Mouse (Mus musculus) limb, embryonic 15.5 days (tissue): ENCODE data around the gene Cyp4f40. TPM values are rescaled to one million over a fixed set of nuclear protein-coding genes. Genes with fewer than 3 reads are reported as not detected.
"Not testable (repeated sequence)": the region's sequence is repeated elsewhere in the genome, so short reads cannot be mapped to it uniquely, and the experiment has no call there.

ENCODE experiments used
- ATAC-seq: fragments of 200-750 bp; cut with Nextera tagmentation; 2 replicates; pipeline ENCODE4 v1.8.0; 2017; ENCODE audit warnings: low read depth, moderate TSS enrichment; ENCODE audit not compliant: insufficient number of reproducible peaks, low FRiP score, low TSS enrichment
- H3K27ac ChIP-seq: fragments of 300-500 bp; sonication (generic); 2 replicates; pipeline ENCODE4 v1.5.1; 2015; ENCODE audit warnings: moderate library complexity, mild to moderate bottlenecking, inconsistent platforms
- H3K27me3 ChIP-seq: fragments of 300-500 bp; sonication (generic); 2 replicates; pipeline ENCODE4 v1.6.1; 2015; ENCODE audit warnings: inconsistent platforms
- H3K36me3 ChIP-seq: fragments of 300-500 bp; sonication (generic); 2 replicates; pipeline ENCODE4 v1.6.1; 2015; ENCODE audit warnings: inconsistent platforms
- H3K4me1 ChIP-seq: fragments of 300-500 bp; sonication (generic); 2 replicates; pipeline ENCODE4 v1.6.1; 2015; ENCODE audit warnings: inconsistent platforms
- H3K4me2 ChIP-seq: fragments of 300-500 bp; sonication (generic); 2 replicates; pipeline ENCODE4 v1.6.1; 2015; ENCODE audit warnings: mild to moderate bottlenecking, inconsistent platforms
- H3K4me3 ChIP-seq: fragments of 300-500 bp; sonication (generic); 2 replicates; pipeline ENCODE4 v1.5.1; 2015; ENCODE audit warnings: mild to moderate bottlenecking, inconsistent platforms
- H3K9ac ChIP-seq: fragments of 300-500 bp; sonication (generic); 2 replicates; pipeline ENCODE4 v1.6.1; 2015; ENCODE audit warnings: inconsistent platforms
- H3K9me3 ChIP-seq: fragments of 300-500 bp; sonication (generic); 2 replicates; pipeline ENCODE4 v1.6.1; 2016; ENCODE audit warnings: inconsistent platforms
- WGBS: fragments of 180-500 bp; shearing (Covaris S2); methylation state at CpG from one replicate; pipeline ENCODE4 v1.1.7; 2015; 5-methylcytosine and 5-hydroxymethylcytosine counted together
- polyA plus RNA-seq: library from polyadenylated mRNA; unstranded; fragments of >200 nt; fragmentation: Nextera tagmentation; extraction: Ambion mirVana; gene quantifications from 2 replicates; pipeline ENCODE4 v1.2.1, GENCODE M21; 2015

The Cyp4f40 gene
- polyA plus RNA-seq = not detected in 2 replicates

DNA sequence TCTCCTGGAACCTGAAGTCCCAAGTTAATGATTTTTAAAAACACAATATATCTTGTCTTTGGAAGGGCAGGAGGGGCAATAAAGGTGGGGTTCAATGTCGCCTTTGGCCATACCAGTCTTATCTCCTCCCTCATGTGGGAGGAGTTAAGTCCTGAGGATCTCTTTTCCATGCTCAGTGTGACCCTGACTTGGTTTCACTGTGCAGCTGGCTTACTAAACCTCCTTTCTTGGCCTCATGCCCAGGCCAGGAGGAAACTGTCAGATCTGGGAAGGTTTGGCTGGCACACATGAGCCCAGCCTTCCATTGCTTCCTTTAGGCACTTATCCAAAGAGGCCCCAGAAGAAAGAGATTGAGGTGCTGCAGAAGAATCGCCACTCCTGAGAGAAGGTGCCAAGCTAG lies at the start of gene Cyp4f40:
Gene Cyp4f40, plus strand, starts transcription at position 189 of the 400 bp plus-strand sequence.
- H3K9me3 ChIP-seq = no peaks in the 10 kb centered on the region
- H3K36me3 ChIP-seq = no peaks in the 10 kb centered on the region
- H3K9ac ChIP-seq = no peak within 1 kb of the TSS
- H3K4me3 ChIP-seq = no peak within 1 kb of the TSS
- WGBS = 60% methylated on average over 2 of the region's 2 CpGs
- H3K4me1 ChIP-seq = 0 out of 2 replicates have a peak, but pooled peaks cover 4% of the 10 kb centered on the region
- no peaks in the 10 kb centered on the region for H3K27me3 ChIP-seq
- no peak for ATAC-seq
- no peak within 1 kb of the TSS for H3K27ac ChIP-seq
- no peak within 1 kb of the TSS for H3K4me2 ChIP-seq

DNA sequence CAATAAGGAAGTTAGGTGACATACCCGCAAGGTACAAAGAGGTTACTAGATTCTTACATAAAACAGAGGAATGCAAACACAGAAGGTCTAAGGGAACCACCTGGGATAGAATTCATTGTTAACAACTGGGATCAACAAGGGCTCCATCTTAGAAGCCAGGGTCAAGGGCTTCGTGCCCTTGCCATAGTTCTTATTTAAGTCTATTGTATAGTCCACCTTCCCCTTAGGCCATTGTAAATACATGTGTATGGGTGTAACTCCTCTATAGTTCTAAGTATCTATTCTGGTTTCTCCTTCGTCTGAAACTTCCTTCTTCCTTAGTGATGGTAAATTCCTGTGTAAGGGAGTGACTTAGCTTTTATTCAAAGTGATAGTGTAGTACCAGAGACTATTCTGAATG lies 48.5 kb upstream of the Cyp4f40 start:
- ATAC-seq, H3K27ac ChIP-seq, H3K4me1 ChIP-seq, H3K4me3 ChIP-seq, H3K36me3 ChIP-seq, H3K9me3 ChIP-seq, H3K4me2 ChIP-seq, H3K27me3 ChIP-seq, H3K9ac ChIP-seq: not testable (repeated sequence)
- 78% methylated on average over 3 of the region's 3 CpGs for WGBS

DNA sequence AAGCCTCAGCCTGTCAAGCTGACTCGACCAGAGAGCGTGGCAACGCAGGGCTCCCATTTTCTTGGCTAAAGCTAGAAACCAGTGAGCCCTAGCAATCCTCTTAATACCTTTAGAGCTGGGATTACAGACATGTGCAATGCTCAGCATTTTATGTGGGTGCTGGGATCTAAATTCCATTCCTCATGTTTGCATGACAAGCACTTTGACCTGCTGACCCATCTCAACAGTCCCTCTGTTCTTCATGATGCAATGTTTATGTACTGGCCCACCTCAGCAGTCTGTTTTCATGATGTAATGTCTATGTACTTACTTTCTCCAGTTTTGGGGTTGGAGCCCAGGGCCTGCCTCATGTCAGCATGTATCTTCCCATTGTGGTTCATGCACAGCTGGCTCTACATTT lies 47.8 kb upstream of the Cyp4f40 start:
- WGBS = 87% methylated on average over 3 of the region's 3 CpGs
- no peak overlapping the region for H3K4me3 ChIP-seq
- no peak overlapping the region for H3K27ac ChIP-seq
- no peak for ATAC-seq
- no peaks in the 10 kb centered on the region for H3K27me3 ChIP-seq
- no peak overlapping the region for H3K4me2 ChIP-seq
- no peaks in the 10 kb centered on the region for H3K9me3 ChIP-seq
- no peak overlapping the region for H3K9ac ChIP-seq
- no peaks in the 10 kb centered on the region for H3K36me3 ChIP-seq
- no peaks in the 10 kb centered on the region for H3K4me1 ChIP-seq

DNA sequence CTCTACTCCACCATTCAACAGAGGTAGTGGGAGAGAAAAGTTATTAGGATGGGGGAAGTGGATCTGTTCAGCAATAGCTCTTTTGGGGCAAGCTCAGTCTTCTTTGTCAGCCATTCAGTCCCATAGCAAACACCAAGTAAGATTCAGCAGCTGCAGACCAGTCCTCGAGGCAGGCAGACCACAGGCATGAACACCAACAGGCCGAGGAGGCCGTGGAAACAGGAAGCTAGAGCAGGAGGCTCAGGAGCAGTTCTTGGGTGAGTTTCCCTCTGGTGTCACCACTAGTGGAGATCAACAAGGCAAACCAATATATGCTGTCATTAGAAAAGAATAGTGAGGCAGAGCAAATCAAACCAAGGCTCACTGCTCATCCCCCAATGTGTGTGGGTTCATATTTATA lies 46.3 kb upstream of the Cyp4f40 start:
- H3K4me2 ChIP-seq = no peak overlapping the region
- ATAC-seq = no peak
- 77% methylated on average over 3 of the region's 3 CpGs for WGBS
- no peaks in the 10 kb centered on the region for H3K27me3 ChIP-seq
- no peaks in the 10 kb centered on the region for H3K4me1 ChIP-seq
- no peak overlapping the region for H3K9ac ChIP-seq
- no peaks in the 10 kb centered on the region for H3K9me3 ChIP-seq
- no peak overlapping the region for H3K27ac ChIP-seq
- H3K4me3 ChIP-seq = no peak overlapping the region
- no peaks in the 10 kb centered on the region for H3K36me3 ChIP-seq

DNA sequence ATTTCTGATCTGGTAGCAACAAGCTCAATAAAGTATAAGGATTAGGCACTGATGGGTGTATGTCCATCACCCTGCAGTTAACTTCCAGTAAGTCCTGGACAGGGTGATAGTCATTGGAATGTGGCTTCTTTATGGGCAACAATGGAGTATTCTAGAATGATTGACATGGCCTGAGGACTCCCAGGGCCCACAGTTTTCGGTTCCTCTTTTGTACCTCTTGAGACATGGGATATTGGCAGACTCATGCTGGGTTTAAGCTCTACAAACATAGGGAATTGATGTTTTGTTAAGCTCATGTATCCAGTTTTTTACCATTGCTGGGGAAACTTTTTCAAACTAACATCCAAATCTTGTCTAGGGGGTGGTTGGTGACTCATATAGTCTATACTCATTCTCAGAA lies 41.4 kb upstream of the Cyp4f40 start:
- no peak overlapping the region for H3K9ac ChIP-seq
- H3K4me2 ChIP-seq = no peak overlapping the region
- H3K4me1 ChIP-seq = no peaks in the 10 kb centered on the region
- H3K36me3 ChIP-seq = no peaks in the 10 kb centered on the region
- 78% methylated on average over 1 of the region's 1 CpGs for WGBS
- no peak for ATAC-seq
- H3K9me3 ChIP-seq = no peaks in the 10 kb centered on the region; the same call in 1 of the 2 replicates
- no peak overlapping the region for H3K27ac ChIP-seq
- no peaks in the 10 kb centered on the region for H3K27me3 ChIP-seq
- H3K4me3 ChIP-seq = no peak overlapping the region

DNA sequence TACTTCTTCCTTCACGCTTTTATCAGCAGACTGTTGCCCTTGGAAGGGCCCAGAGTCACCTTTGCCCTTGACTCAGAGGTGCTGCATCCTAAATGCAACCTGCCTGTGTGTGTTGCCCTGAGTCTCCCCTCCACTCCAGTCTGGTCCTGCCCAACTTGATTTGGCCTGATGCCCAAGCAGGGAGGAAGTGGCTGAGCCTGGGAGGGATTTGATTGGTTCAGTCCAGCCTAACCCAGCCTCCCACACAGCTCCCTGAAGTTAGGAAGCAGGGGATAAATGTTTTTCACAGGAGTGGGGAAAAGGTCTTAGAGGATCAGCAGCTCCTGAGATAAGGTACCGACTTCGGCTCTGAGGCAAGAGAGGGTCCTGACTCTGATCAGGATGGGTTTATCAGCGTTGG lies 37.7 kb upstream of the Cyp4f40 start, which contains the start of gene Cyp4f37:
Gene Cyp4f37, plus strand, starts transcription at position 292 of the 400 bp plus-strand sequence.
- not testable (repeated sequence) for H3K27me3 ChIP-seq, H3K4me1 ChIP-seq, H3K4me3 ChIP-seq, H3K9me3 ChIP-seq, H3K27ac ChIP-seq, H3K4me2 ChIP-seq, ATAC-seq, H3K9ac ChIP-seq, H3K36me3 ChIP-seq
- 67% methylated on average over 4 of the region's 4 CpGs for WGBS

DNA sequence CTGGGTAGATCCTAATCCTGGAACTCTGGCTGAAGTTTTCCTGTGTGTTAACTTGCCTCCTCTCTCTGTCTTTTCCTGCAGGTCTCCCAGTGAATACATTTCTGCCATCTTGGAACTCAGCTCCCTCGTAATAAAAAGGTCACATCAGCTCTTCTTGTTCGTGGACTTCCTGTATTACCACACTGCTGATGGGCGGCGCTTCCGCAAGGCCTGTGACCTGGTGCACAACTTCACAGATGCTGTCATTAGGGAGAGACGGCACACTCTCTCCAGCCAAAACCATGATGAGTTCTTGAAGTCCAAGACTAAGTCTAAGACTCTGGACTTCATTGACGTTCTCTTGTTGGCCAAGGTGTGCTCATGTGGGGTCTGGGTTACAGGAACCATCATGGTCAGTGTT lies 29.0 kb upstream of the Cyp4f40 start:
- not testable (repeated sequence) for H3K9me3 ChIP-seq, H3K27ac ChIP-seq, H3K4me1 ChIP-seq, H3K4me2 ChIP-seq, H3K27me3 ChIP-seq, H3K9ac ChIP-seq, H3K36me3 ChIP-seq, ATAC-seq, H3K4me3 ChIP-seq
- WGBS = 81% methylated on average over 7 of the region's 7 CpGs

DNA sequence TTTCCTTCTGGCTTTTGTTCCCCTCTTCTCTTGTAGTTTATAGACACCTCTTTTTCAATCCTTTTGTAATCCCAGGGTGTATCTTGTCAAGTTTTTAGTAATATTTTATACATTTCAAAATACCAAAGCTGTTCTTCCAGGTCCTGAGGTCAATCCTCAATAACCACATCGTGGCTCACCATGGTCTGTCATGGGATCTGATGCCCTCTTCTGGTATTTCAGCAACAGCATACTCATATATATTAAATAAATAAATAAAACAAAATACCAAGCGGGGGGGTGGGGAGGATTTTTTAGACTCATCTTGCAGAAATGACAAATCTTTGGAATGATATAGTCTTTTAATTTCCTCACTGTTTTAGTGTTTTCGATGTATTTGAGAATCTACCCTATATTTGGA lies 26.8 kb upstream of the Cyp4f40 start:
- no peak for ATAC-seq
- Histone ChIP-seq H3K27ac (no peak overlapping the region), H3K9ac (no peak overlapping the region), H3K4me2 (no peak overlapping the region), H3K4me3 (no peak overlapping the region), H3K4me1 (peaks cover 7% of the 10 kb centered on the region), H3K9me3 (no peaks in the 10 kb centered on the region), H3K27me3 (no peaks in the 10 kb centered on the region), H3K36me3 (no peaks in the 10 kb centered on the region)
- 81% methylated on average over 3 of the region's 3 CpGs for WGBS

DNA sequence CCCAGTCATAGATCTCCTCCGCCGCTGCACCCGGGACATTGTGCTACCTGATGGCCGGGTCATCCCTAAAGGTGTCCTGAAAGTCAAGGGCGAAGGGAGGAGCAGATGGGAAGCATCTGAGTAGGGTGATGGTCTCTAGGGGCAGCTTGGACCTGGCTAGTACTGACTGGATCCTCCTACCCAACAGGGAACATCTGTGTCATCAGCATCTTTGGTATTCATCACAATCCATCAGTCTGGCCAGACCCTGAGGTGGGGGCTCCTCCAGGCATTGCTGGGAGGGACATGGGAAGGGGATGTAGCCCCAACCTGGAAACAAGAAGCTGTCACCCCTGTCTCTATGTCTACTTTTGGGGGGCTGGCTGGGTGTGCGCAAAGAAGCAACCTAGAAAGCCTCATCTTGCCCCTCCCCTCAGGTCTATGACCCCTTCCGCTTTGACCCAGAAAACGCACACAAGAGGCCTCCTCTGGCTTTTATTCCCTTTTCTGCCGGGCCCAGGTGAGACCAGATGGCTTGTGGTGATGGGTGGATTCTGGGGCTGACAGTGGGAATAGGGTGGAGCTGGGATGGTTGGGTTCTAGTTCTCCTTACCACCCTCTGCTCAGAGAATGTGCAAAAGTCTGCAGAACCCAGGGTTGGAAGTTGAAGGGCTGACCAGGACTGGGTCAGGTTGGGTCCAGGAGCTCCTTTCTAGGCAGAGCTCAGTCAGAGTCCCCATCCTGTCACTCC lies 24.3 kb upstream of the Cyp4f40 start:
- H3K4me1 ChIP-seq, H3K9me3 ChIP-seq, H3K27me3 ChIP-seq, H3K27ac ChIP-seq, H3K36me3 ChIP-seq: not testable (repeated sequence)
- H3K4me2 ChIP-seq = peak overlapping the region; percentile 63
- peak overlapping the region; percentile 35 for H3K4me3 ChIP-seq
- ATAC-seq = peak; percentile 40; the same call in 1 of the 2 replicates
- 0 out of 2 replicates have a peak overlapping the region, but pooled peaks have one; percentile 10 for H3K9ac ChIP-seq
- 87% methylated on average over 9 of the region's 9 CpGs for WGBS

DNA sequence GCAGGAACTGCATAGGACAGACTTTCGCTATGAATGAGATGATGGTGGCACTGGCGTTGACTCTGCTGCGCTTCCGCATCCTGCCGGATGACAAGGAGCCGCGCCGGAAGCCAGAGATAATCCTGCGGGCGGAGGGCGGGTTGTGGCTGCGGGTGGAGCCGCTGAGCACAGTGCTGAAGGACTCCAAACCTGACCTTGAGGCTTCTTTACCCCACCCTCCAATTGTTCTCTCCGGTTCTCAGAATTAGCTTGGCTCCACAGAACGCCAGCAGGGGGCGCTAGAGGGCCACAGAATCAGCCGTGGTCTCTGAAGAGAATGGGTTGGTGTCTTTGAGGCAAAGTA lies 23.8 kb upstream of the Cyp4f40 start:
- Histone ChIP-seq H3K9ac (0 out of 2 replicates have a peak overlapping the region, but pooled peaks have one; percentile 10), H3K4me1 (peaks cover 7% of the 10 kb centered on the region), H3K4me2 (peak overlapping the region; percentile 63), H3K9me3 (no peaks in the 10 kb centered on the region), H3K36me3 (no peaks in the 10 kb centered on the region), H3K27ac (no peak overlapping the region), H3K4me3 (peak overlapping the region; percentile 35), H3K27me3 (no peaks in the 10 kb centered on the region)
- 2% methylated on average over 17 of the region's 17 CpGs for WGBS
- no peak for ATAC-seq

DNA sequence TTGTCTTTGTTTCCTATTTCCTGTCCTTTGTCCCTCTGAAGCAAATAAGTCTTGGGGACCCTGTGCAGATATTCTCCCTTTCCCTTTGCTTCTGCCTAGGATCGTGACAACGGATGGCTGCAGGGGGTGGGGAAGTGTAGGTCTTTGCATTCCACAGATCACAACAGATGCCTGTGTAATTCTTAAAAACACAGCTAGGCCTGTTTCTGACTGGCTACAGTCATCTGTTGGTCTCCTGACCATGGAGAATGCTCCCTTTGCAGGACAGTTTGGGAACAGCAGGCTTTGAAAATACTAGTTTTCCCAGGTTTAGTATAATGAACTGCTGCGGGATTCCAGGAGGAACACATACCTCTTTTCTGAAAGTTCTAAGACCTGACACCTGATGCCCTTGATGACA lies 22.4 kb upstream of the Cyp4f40 start:
- no peak overlapping the region for H3K9ac ChIP-seq
- 59% methylated on average over 3 of the region's 3 CpGs for WGBS
- no peaks in the 10 kb centered on the region for H3K36me3 ChIP-seq
- no peak overlapping the region for H3K4me2 ChIP-seq
- no peak for ATAC-seq
- H3K27me3 ChIP-seq = no peaks in the 10 kb centered on the region
- H3K9me3 ChIP-seq = no peaks in the 10 kb centered on the region
- no peak overlapping the region for H3K4me3 ChIP-seq
- H3K27ac ChIP-seq = no peak overlapping the region
- H3K4me1 ChIP-seq = peaks cover 7% of the 10 kb centered on the region

DNA sequence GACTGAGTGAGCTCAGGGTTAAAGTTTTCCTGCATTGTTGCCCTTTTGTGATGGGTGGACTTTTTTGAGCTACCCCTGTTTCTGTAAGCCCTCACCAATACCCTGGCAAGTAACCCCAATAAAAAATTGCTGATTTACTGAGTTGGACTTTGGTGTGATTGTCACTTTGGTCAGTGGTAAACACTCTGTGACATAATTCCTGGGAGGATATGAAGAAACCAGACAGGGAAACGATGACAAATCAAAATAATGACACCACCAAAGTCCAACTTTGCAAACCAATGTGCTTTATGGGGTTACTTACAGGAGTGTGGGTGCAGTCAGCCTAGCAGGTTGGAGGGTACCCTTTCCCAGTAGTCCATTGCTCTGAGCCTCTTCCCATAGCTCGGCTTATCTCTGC lies 21.5 kb upstream of the Cyp4f40 start:
- ATAC-seq = no peak
- 79% methylated on average over 2 of the region's 2 CpGs for WGBS
- Histone ChIP-seq H3K27me3 (no peaks in the 10 kb centered on the region), H3K4me3 (no peak overlapping the region), H3K9ac (no peak overlapping the region), H3K4me1 (peaks cover 7% of the 10 kb centered on the region), H3K9me3 (no peaks in the 10 kb centered on the region), H3K4me2 (no peak overlapping the region), H3K36me3 (no peaks in the 10 kb centered on the region), H3K27ac (no peak overlapping the region)

DNA sequence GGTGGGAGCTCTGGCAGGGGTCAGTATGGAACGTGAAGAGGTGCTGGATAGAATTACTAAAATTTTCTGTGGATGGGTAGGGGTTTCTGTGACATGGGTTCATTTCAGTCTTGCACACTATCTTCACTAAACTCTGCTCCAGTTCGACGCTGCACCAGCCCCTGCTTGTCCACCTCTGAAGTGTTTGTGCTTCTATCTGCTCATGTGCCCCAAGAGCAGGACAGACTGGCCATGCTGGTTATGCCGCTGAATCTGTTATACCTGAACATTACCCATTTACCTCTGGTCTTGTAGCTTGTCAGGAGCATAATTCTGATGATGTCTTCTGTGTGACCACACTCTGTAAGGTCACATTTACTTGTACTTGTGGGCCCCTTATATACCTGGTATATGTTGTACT lies 12.1 kb upstream of the Cyp4f40 start:
- 77% methylated on average over 4 of the region's 4 CpGs for WGBS

More for the DNA sequence above, 12.1 kb upstream of the Cyp4f40 start:
- Histone ChIP-seq H3K4me1 (no peaks in the 10 kb centered on the region), H3K27ac (no peak overlapping the region), H3K9me3 (no peaks in the 10 kb centered on the region), H3K9ac (no peak overlapping the region), H3K4me3 (no peak overlapping the region), H3K36me3 (no peaks in the 10 kb centered on the region), H3K27me3 (no peaks in the 10 kb centered on the region), H3K4me2 (no peak overlapping the region)
- ATAC-seq = no peak
